Mouse (Mus musculus) forebrain, embryonic 16.5 days (tissue): ENCODE measurements around the gene Hnrnpul2. TPM values are rescaled to one million over a fixed set of nuclear protein-coding genes. Genes with fewer than 3 reads are reported as not detected.

ENCODE experiments used
- ATAC-seq: fragments of 200-750 bp; cut with Nextera tagmentation; 2 replicates; pipeline ENCODE4 v1.8.0; 2017; ENCODE audit warnings: mild to moderate bottlenecking, moderate library complexity
- H3K27ac ChIP-seq: fragments of 300-500 bp; sonication (generic); 2 replicates; pipeline ENCODE4 v1.5.1; 2014; ENCODE audit warnings: low read length, control low read depth
- H3K27me3 ChIP-seq: fragments of 300-500 bp; sonication (generic); replicated peaks from 2 replicates; pipeline ENCODE4 v1.6.1; 2014; ENCODE audit warnings: low read length; ENCODE audit not compliant: control insufficient read depth, insufficient read depth
- H3K36me3 ChIP-seq: fragments of 300-500 bp; sonication (generic); 2 replicates; pipeline ENCODE4 v1.6.1; 2014; ENCODE audit not compliant: control insufficient read depth, insufficient read depth
- H3K4me1 ChIP-seq: fragments of 300-500 bp; sonication (generic); replicated peaks from 2 replicates; pipeline ENCODE4 v1.6.1; 2014; ENCODE audit warnings: low read length; ENCODE audit not compliant: control insufficient read depth, insufficient read depth
- H3K4me2 ChIP-seq: fragments of 300-500 bp; sonication (generic); 2 replicates; pipeline ENCODE4 v1.6.1; 2014; ENCODE audit warnings: mild to moderate bottlenecking, low read length, control low read depth
- H3K4me3 ChIP-seq: fragments of 300-500 bp; sonication (generic); replicated peaks from 2 replicates; pipeline ENCODE4 v1.5.1; 2014; ENCODE audit warnings: mild to moderate bottlenecking, low read length, control low read depth
- H3K9ac ChIP-seq: fragments of 300-500 bp; sonication (generic); replicated peaks from 2 replicates; pipeline ENCODE4 v1.6.1; 2014; ENCODE audit warnings: low read depth, low read length, control low read depth
- H3K9me3 ChIP-seq: fragments of 300-500 bp; sonication (generic); 2 replicates; pipeline ENCODE4 v1.6.1; 2016; ENCODE audit warnings: low read length; ENCODE audit not compliant: control insufficient read depth
- WGBS: fragments of 180-500 bp; shearing (Covaris S2); extraction: QIAGEN DNeasy Blood & Tissue Kit; methylation state at CpG from one replicate; pipeline ENCODE4 v1.1.7; 2014; 5-methylcytosine and 5-hydroxymethylcytosine counted together
- polyA plus RNA-seq: library from polyadenylated mRNA; unstranded; fragments of >200 nt; fragmentation: Nextera tagmentation; extraction: Ambion mirVana; gene quantifications from 2 replicates; pipeline ENCODE4 v1.2.1, GENCODE M21; 2015

Hnrnpul2 gene
- polyA plus RNA-seq, 1 experiment from 2014 or later = 5.5 TPM

DNA sequence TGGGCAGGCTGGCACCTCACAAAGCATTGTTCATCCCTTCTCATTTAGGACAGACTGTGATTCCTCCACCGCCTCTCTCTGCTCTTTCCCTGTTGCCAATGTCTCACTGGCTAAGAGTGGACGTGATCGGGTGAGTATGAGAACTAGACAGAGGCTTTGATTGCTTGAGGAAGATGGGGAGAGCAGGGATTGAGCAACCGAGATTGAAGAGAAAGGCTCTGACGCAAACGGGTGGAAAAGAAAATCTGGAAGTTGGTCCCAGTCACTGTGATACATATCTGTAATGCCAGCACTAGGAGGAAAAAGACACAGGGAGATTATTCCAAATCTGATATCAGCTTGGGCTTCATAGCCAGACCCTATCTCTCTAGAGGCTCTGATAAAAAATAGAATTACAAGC is 23.2 kb downstream of the Hnrnpul2 start:
- Histone ChIP-seq H3K4me1 (peaks cover 24% of the 10 kb centered on the region), H3K4me3 (no peak overlapping the region), H3K9me3 (no peaks in the 10 kb centered on the region), H3K27me3 (no peaks in the 10 kb centered on the region), H3K36me3 (peaks cover 14% of the 10 kb centered on the region), H3K4me2 (no peak overlapping the region), H3K9ac (no peak overlapping the region), H3K27ac (no peak overlapping the region)
- WGBS = 91% methylated on average over 6 of the region's 6 CpGs
- ATAC-seq = no peak

DNA sequence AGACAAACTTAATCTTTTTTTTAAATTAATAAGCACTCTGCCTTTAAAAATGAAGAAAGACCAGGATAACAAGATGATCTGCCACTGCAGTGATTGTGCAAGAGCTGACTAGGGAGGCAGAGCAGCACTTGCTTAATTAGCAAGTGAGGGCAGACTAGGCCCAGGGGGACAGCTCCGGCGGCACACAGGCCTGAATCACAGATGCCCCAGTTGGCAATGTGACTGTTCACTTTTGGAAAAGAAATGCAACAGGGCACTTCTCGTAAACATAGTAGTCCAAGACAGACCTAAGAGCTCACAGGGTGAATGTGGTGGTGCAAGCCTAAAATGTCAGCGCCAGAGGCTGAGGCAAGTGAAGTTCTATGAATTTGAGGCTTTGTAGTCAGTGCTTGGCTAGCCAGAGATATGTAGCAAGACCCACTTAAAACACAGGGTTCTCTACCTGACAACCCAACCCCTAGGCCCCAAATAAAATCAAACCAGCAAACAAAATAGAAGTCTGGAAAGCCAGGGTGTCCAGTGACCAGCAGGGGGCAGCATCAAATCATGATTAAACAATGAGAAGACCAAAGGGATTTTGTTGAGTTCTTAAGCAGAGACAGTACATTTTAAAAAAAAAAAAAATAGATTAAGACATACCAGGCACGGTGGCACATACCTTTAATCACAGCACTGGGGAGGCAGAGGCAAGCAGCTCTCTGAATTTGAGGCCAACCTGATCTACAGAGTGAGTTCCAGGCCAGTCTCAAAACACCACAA is 24.7 kb downstream of the Hnrnpul2 start:
- Histone ChIP-seq H3K27me3 (no peaks in the 10 kb centered on the region), H3K4me2 (no peak overlapping the region), H3K9ac (no peak overlapping the region), H3K4me3 (no peak overlapping the region), H3K36me3 (peaks cover 16% of the 10 kb centered on the region), H3K9me3 (no peaks in the 10 kb centered on the region), H3K4me1 (peaks cover 22% of the 10 kb centered on the region), H3K27ac (no peak overlapping the region)
- no peak for ATAC-seq
- 59% methylated on average over 5 of the region's 5 CpGs for WGBS

DNA sequence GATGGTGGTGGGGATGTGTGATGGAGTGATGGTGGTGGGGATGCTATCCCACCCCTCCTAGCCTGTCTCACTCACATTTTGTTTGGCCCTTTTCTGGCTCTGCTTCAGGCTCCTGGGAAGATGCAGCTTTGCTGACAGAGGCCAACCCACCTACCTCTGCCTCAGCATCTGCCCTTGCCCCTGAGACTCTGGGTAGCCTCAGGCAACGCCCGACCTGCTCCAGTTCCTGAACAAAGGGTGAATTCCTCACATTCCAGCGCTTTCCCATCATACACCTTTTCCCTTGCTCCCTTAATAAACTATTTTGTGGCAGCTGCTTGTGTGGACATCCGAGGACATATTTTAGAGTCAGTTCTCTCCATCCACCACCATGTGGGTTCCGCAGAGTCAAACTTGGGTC is 28.5 kb downstream of the Hnrnpul2 start:
- Histone ChIP-seq H3K4me1 (0 out of 2 replicates have a peak, but pooled peaks cover 3% of the 10 kb centered on the region), H3K9me3 (no peaks in the 10 kb centered on the region), H3K4me2 (no peak overlapping the region), H3K36me3 (peaks cover 14% of the 10 kb centered on the region), H3K27ac (no peak overlapping the region), H3K9ac (no peak overlapping the region), H3K27me3 (no peaks in the 10 kb centered on the region), H3K4me3 (no peak overlapping the region)
- ATAC-seq = no peak
- 84% methylated on average over 5 of the region's 5 CpGs for WGBS

DNA sequence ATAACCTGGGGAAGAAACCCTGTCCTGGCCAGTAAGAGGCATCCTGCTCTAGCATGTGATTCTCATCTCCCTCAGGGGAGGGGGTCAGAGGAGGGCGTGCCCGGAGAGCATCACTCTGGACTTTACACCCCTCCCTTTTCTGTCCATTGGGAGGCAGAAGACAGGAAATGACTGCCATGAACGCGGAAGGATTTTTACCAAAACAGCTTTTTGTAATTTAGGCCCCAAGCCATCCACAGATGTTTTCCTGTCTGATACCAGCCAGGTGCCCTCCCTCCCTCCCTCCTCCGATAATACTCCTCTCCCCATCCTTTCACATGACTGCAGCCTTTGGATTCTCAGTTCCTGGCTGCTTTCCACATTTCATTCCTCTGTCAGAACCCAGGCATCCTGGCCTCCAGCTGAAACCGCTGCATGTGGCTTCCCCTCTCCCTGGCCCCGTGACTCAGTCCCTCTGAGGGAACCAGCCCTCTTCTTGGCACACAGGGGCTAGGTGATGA is 30.6 kb downstream of the Hnrnpul2 start, which contains the start of gene Lrrn4cl:
Gene Lrrn4cl, plus strand, starts transcription at position 367 of the 500 bp plus-strand sequence.
- Histone ChIP-seq H3K4me3 (no peak within 1 kb of the TSS), H3K4me1 (no peaks in the 10 kb centered on the region), H3K27me3 (no peaks in the 10 kb centered on the region), H3K9ac (no peak within 1 kb of the TSS), H3K4me2 (no peak within 1 kb of the TSS), H3K36me3 (peaks cover 14% of the 10 kb centered on the region), H3K9me3 (no peaks in the 10 kb centered on the region), H3K27ac (no peak within 1 kb of the TSS)
- ATAC-seq = no peak
- WGBS = 28% methylated on average over 7 of the region's 7 CpGs

DNA sequence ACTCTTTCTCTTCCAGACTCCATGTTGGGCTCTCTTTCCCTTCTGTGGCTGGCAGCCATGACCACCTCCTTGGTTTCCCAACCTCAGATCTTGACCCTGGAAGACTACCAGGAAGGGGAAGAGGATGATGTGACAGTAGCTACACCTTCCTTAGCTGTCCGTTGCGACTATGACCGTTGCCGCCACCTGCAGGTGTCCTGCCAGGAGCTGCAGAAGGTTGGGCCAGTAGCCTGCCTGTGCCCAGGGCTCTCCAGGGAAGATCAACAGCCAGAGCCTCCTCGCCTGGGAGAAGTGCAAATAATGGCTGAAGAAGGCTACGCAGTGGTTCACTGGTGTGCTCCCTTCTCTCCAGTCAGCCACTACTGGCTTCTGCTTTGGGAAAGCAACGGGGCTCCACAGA is 31.8 kb downstream of the Hnrnpul2 start:
- Histone ChIP-seq H3K36me3 (peaks cover 8% of the 10 kb centered on the region), H3K9ac (no peak overlapping the region), H3K27ac (no peak overlapping the region), H3K27me3 (no peaks in the 10 kb centered on the region), H3K4me2 (no peak overlapping the region), H3K9me3 (no peaks in the 10 kb centered on the region), H3K4me1 (no peaks in the 10 kb centered on the region), H3K4me3 (no peak overlapping the region)
- no peak for ATAC-seq
- 46% methylated on average over 7 of the region's 7 CpGs for WGBS

DNA sequence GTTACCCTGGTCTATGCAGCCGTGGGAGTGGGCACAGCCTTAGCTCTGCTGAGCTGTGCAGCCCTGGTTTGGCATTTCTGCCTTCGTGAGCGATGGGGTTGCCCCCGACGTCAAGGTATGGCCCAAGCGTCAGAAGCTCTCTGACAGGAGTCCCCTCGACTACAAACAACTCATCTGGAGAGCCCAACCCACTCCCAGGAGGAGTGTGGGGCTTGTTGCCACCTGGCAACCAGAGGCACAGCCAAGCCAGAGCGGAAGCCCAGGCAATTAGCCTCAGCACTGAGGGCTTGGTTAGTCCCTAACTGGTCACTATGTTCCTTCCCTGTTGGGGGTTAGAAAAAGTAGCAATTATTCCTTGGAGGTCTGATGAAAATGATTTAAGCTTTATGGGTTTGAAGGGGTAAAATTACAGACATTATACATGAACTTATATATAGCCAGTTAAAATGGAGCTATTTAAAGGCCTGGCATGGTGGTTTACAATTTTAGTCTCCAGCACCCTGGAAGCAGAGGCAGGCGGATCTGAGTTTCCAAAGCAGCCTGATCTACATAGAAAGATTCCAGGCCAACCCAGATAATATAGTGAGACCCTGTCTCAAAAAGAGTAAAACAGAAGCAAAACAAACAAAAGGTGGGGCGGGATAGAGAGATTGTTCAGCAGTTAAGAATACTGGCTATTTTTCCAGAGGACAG is 32.6 kb downstream of the Hnrnpul2 start:
- Histone ChIP-seq H3K9ac (no peak overlapping the region), H3K4me1 (no peaks in the 10 kb centered on the region), H3K4me3 (no peak overlapping the region), H3K27me3 (no peaks in the 10 kb centered on the region), H3K27ac (no peak overlapping the region), H3K9me3 (no peaks in the 10 kb centered on the region), H3K36me3 (0 out of 2 replicates have a peak, but pooled peaks cover 2% of the 10 kb centered on the region), H3K4me2 (no peak overlapping the region)
- no peak for ATAC-seq
- 57% methylated on average over 10 of the region's 10 CpGs for WGBS

DNA sequence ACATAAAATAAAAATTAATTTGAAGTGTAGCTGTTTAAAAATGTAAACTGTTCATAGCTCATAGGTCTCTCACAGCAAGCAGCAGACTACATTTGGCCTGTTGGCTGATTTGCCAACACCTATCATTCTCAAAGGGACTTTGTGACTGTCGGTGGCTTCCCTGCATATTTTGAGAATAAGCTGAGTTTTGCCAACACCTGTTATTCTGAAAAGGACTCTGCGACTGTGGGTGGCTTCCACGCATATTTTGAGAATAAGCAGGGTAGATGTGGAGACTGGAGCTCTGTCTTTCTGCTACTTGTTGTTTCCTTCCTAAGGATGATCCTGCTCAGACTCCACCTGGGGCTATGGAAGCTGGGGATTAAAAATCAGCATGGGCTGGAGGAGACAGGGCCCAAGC is 33.3 kb downstream of the Hnrnpul2 start:
- 0 out of 2 replicates have a peak, but pooled peaks cover 2% of the 10 kb centered on the region for H3K36me3 ChIP-seq
- no peak overlapping the region for H3K4me2 ChIP-seq
- no peaks in the 10 kb centered on the region for H3K27me3 ChIP-seq
- no peak for ATAC-seq
- H3K4me1 ChIP-seq = no peaks in the 10 kb centered on the region
- no peak overlapping the region for H3K9ac ChIP-seq
- no peak overlapping the region for H3K27ac ChIP-seq
- H3K9me3 ChIP-seq = no peaks in the 10 kb centered on the region
- WGBS = 85% methylated on average over 3 of the region's 3 CpGs
- H3K4me3 ChIP-seq = no peak overlapping the region

DNA sequence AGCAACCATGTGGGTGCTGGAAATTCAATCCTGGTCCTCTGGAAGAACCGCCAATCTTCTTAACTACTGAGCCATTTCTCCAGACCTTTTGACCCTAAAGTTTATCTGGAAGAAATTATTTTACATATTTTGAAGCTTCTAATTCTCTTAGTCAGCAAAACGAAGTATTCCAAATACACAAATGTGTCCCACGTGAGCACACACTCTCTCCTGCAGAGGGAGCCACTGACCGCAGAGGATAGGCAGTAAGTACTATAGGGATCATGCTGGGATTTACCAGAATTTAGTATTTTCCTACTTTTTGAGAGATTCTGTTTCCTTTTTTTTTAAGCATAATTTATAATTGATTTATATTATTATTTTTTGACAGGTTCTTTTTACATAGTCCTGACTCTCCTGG is 37.9 kb downstream of the Hnrnpul2 start:
- WGBS = 32% methylated on average over 4 of the region's 4 CpGs
- H3K36me3 ChIP-seq = no peaks in the 10 kb centered on the region

DNA sequence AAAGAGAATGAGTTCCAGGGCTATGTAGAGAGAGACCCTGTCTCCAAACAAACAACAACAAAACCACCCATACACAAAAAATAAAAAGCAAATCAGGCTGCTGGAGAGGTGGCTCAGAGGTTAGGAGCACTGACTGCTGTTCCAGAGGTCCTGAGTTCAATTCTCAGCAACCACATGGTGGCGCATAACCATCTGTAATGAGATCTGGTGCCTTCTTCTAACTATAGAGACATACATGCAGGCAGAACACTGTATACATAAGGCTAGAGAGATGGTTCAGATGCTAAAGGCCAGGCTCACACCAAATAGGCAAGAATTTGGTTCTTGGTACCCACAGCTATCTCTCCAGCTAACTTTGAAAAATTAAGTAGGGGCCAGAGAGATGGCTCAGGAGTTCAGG is 39.2 kb downstream of the Hnrnpul2 start:
- ATAC-seq = no peak
- H3K4me2 ChIP-seq = no peak overlapping the region
- no peaks in the 10 kb centered on the region for H3K27me3 ChIP-seq
- H3K9ac ChIP-seq = no peak overlapping the region
- no peaks in the 10 kb centered on the region for H3K36me3 ChIP-seq
- no peaks in the 10 kb centered on the region for H3K4me1 ChIP-seq
- H3K9me3 ChIP-seq = no peaks in the 10 kb centered on the region
- H3K4me3 ChIP-seq = no peak overlapping the region
- WGBS = 24% methylated on average over 1 of the region's 1 CpGs
- H3K27ac ChIP-seq = no peak overlapping the region

More for the DNA sequence above, 37.9 kb downstream of the Hnrnpul2 start:
- no peaks in the 10 kb centered on the region for H3K9me3 ChIP-seq
- no peaks in the 10 kb centered on the region for H3K27me3 ChIP-seq
- H3K4me1 ChIP-seq = no peaks in the 10 kb centered on the region
- ATAC-seq = no peak
- H3K4me3 ChIP-seq = no peak overlapping the region
- no peak overlapping the region for H3K4me2 ChIP-seq
- no peak overlapping the region for H3K9ac ChIP-seq
- no peak overlapping the region for H3K27ac ChIP-seq
